Mouse (Mus musculus): ENCODE measurements around the gene Card9.

- TF ChIP-seq GATA1 (IDR thresholded peaks at IDR 0.05; ENCODE audit: low read length) = no peak
- no peak for TF ChIP-seq TAL1 (IDR thresholded peaks at IDR 0.05; ENCODE audit: low read length)
Measured at GRCm38 (mm10) chr2:26363481-26363880, 2.8 kb upstream of the Card9 start.
